13 mouse cellular contexts compared by ENCODE assay signal in genomic region chr9:21706586-21707265, GRCm38 (mm10). TPM values are rescaled to one million over a fixed set of nuclear protein-coding genes. Genes with fewer than 3 reads are reported as not detected.
DNase-seq lines count a peak whose midpoint lies in the region; ATAC-seq and TF ChIP-seq lines count a peak whose summit lies in the region.
"Had no signal": no experiment of that assay in that cellular context is flagged by ENCODE, and none has a peak within 500 bp of the region (broad histone marks: within the 10 kb centered on the region; RNA-seq: fewer than 3 reads in every experiment).

No protein-coding gene starts in this region.

- peaks cover 38% of the 10 kb centered on the region for H3K36me3 ChIP-seq in hindbrain, postnatal 0 days (ENCODE audit: insufficient read depth, low read length)
- peaks cover 84% of the 10 kb centered on the region for H3K36me3 ChIP-seq in hindbrain, embryonic 10.5 days
- H3K36me3 ChIP-seq in neural tube, embryonic 14.5 days (ENCODE audit: control insufficient read depth, insufficient read depth, low read length), result peaks cover 41% of the 10 kb centered on the region
- peaks cover 57% of the 10 kb centered on the region for H3K36me3 ChIP-seq in kidney, embryonic 14.5 days (ENCODE audit: control insufficient read depth, insufficient read depth, low read length)

- WGBS in hindbrain, postnatal 0 days, result 91% methylated on average over 8 of the region's 8 CpGs
- WGBS in hindbrain, embryonic 10.5 days, result 91% methylated on average over 8 of the region's 8 CpGs
- 88% methylated on average over 8 of the region's 8 CpGs for WGBS in neural tube, embryonic 14.5 days
- 89% methylated on average over 8 of the region's 8 CpGs for WGBS in kidney, embryonic 14.5 days

- DNase-seq in hindbrain, postnatal 0 days (ENCODE audit: low spot score), result no peak
- no peak for DNase-seq in hindbrain, embryonic 10.5 days (ENCODE audit: low spot score)
- no peak for DNase-seq in neural tube, embryonic 10.5 days (ENCODE audit: extremely low spot score, low spot score)
- DNase-seq in ovary, postnatal 36 days (ENCODE audit: low spot score), result no peak
- DNase-seq in urinary bladder, adult 2 months (ENCODE audit: low spot score), result no peak
- no peak for DNase-seq in ovary, postnatal 14 days (ENCODE audit: low spot score)
- DNase-seq: cerebellum, adult 8-10 months; heart, postnatal 14 days had no signal

- peak; percentile 54 for ATAC-seq in hindbrain, postnatal 0 days
- 0 out of 2 replicates have a peak, but pooled peaks have one; percentile 29 for ATAC-seq in neural tube, embryonic 14.5 days (ENCODE audit: low read depth)
- peak; percentile 44 for ATAC-seq in kidney, embryonic 14.5 days (ENCODE audit: low FRiP score, low TSS enrichment)
- ATAC-seq: lung, postnatal 0 days had no signal

- no peak overlapping the region for H3K4me2 ChIP-seq in hindbrain, postnatal 0 days (ENCODE audit: low read depth, low read length)
- H3K4me2 ChIP-seq in neural tube, embryonic 14.5 days (ENCODE audit: low read depth, low read length), result no peak overlapping the region
- no peak overlapping the region for H3K4me2 ChIP-seq in kidney, embryonic 14.5 days (replicated peaks; ENCODE audit: low read depth, low read length)
- H3K4me2 ChIP-seq: embryonic facial prominence, embryonic 12.5 days had no signal

- H3K4me1 ChIP-seq in hindbrain, postnatal 0 days (ENCODE audit: insufficient read depth, low read length), result no peaks in the 10 kb centered on the region
- no peaks in the 10 kb centered on the region for H3K4me1 ChIP-seq in hindbrain, embryonic 10.5 days (replicated peaks)
- no peaks in the 10 kb centered on the region for H3K4me1 ChIP-seq in neural tube, embryonic 14.5 days (ENCODE audit: control insufficient read depth, insufficient read depth, low read length)
- no peaks in the 10 kb centered on the region for H3K4me1 ChIP-seq in kidney, embryonic 14.5 days (ENCODE audit: control insufficient read depth, insufficient read depth, low read length)
- H3K4me1 ChIP-seq: embryonic facial prominence, embryonic 12.5 days; midbrain, embryonic 10.5 days had no signal

- H3K9me3 ChIP-seq in hindbrain, postnatal 0 days (ENCODE audit: low read length), result no peaks in the 10 kb centered on the region
- H3K9me3 ChIP-seq in hindbrain, embryonic 10.5 days, result peaks cover 7% of the 10 kb centered on the region; the same call in 1 of the 2 replicates
- no peaks in the 10 kb centered on the region for H3K9me3 ChIP-seq in neural tube, embryonic 14.5 days (ENCODE audit: control insufficient read depth, low read length)
- no peaks in the 10 kb centered on the region for H3K9me3 ChIP-seq in kidney, embryonic 14.5 days (ENCODE audit: control insufficient read depth, low read length)
- H3K9me3 ChIP-seq: embryonic facial prominence, embryonic 12.5 days; midbrain, embryonic 10.5 days had no signal

- H3K4me3 ChIP-seq in hindbrain, postnatal 0 days (ENCODE audit: low read length), result no peak overlapping the region
- H3K4me3 ChIP-seq in hindbrain, embryonic 10.5 days, result no peak overlapping the region
- no peak overlapping the region for H3K4me3 ChIP-seq in neural tube, embryonic 14.5 days (ENCODE audit: low read depth, low read length)
- no peak overlapping the region for H3K4me3 ChIP-seq in kidney, embryonic 14.5 days (ENCODE audit: low read length)
- H3K4me3 ChIP-seq: embryonic facial prominence, embryonic 12.5 days; midbrain, embryonic 10.5 days had no signal

- no peak for TF ChIP-seq CTCF in hindbrain, postnatal 0 days (IDR thresholded peaks at IDR 0.05; ENCODE audit: low read depth)

- H3K9ac ChIP-seq in hindbrain, postnatal 0 days (replicated peaks; ENCODE audit: low read length), result no peak overlapping the region
- H3K9ac ChIP-seq in neural tube, embryonic 14.5 days (replicated peaks; ENCODE audit: low read depth, low read length), result no peak overlapping the region
- no peak overlapping the region for H3K9ac ChIP-seq in kidney, embryonic 14.5 days (ENCODE audit: low read depth, low read length)
- H3K9ac ChIP-seq: embryonic facial prominence, embryonic 12.5 days had no signal

- no peak overlapping the region for H3K27ac ChIP-seq in hindbrain, postnatal 0 days
- H3K27ac ChIP-seq in hindbrain, embryonic 10.5 days, result no peak overlapping the region
- H3K27ac ChIP-seq in neural tube, embryonic 14.5 days (ENCODE audit: low read depth, low read length), result no peak overlapping the region
- H3K27ac ChIP-seq in kidney, embryonic 14.5 days (ENCODE audit: low read depth, low read length), result no peak overlapping the region
- H3K27ac ChIP-seq: embryonic facial prominence, embryonic 12.5 days; midbrain, embryonic 10.5 days had no signal

- H3K27me3 ChIP-seq in hindbrain, postnatal 0 days (ENCODE audit: insufficient read depth, low read length), result no peaks in the 10 kb centered on the region
- H3K27me3 ChIP-seq in hindbrain, embryonic 10.5 days (ENCODE audit: insufficient read depth, poor library complexity, severe bottlenecking), result no peaks in the 10 kb centered on the region
- no peaks in the 10 kb centered on the region for H3K27me3 ChIP-seq in neural tube, embryonic 14.5 days (ENCODE audit: control insufficient read depth, insufficient read depth, low read length)
- H3K27me3 ChIP-seq in kidney, embryonic 14.5 days (ENCODE audit: control insufficient read depth, insufficient read depth, low read length), result no peaks in the 10 kb centered on the region
- H3K27me3 ChIP-seq: embryonic facial prominence, embryonic 12.5 days had no signal

RNA-seq across cellular contexts. Expression of gene Ldlr, which starts 16.6 kb away (rescaled TPM):
- total RNA-seq in hindbrain, postnatal 0 days (2014; rRNA removed), result 20.6 and 28.4 TPM in 2 replicates
- 10.7 and 10.9 TPM in 2 replicates for polyA plus RNA-seq in hindbrain, postnatal 0 days (2015; fragmentation: Nextera tagmentation; extraction: Ambion mirVana)
- polyA plus RNA-seq in hindbrain, embryonic 10.5 days (2016; fragmentation: Nextera tagmentation; extraction: Ambion mirVana), result 51.1 and 55.1 TPM in 2 replicates
- polyA plus RNA-seq in neural tube, embryonic 14.5 days (2014; fragmentation: Nextera tagmentation; extraction: Ambion mirVana), result 7.3 and 8.3 TPM in 2 replicates
- polyA plus RNA-seq in kidney, embryonic 14.5 days (2014; fragmentation: Nextera tagmentation; extraction: Ambion mirVana), result 13.2 and 15.8 TPM in 2 replicates
- 29.2 and 35.7 TPM in 2 replicates for polyA plus RNA-seq in urinary bladder, adult 2 months (2012; rRNA removed)

RNA-seq across cellular contexts. Expression of gene Spc24, which starts 53.4 kb away (rescaled TPM):
- 20.3 and 31.1 TPM in 2 replicates for total RNA-seq in hindbrain, postnatal 0 days (2014; rRNA removed)
- polyA plus RNA-seq in hindbrain, postnatal 0 days (2015; fragmentation: Nextera tagmentation; extraction: Ambion mirVana), result 26.2 and 27.1 TPM in 2 replicates
- 132 and 165 TPM in 2 replicates for polyA plus RNA-seq in hindbrain, embryonic 10.5 days (2016; fragmentation: Nextera tagmentation; extraction: Ambion mirVana)
- polyA plus RNA-seq in neural tube, embryonic 14.5 days (2014; fragmentation: Nextera tagmentation; extraction: Ambion mirVana), result 11.2 and 12.5 TPM in 2 replicates
- polyA plus RNA-seq in kidney, embryonic 14.5 days (2014; fragmentation: Nextera tagmentation; extraction: Ambion mirVana), result 139 and 150 TPM in 2 replicates
- 2.4 and 3.0 TPM in 2 replicates for polyA plus RNA-seq in urinary bladder, adult 2 months (2012; rRNA removed)
